Mouse (Mus musculus) gastrocnemius, postnatal 14 days (tissue): ENCODE results near the gene F11r. TPM values are rescaled to one million over a fixed set of nuclear protein-coding genes. Genes with fewer than 3 reads are reported as not detected.

Source experiments
- DNase-seq: peaks from one replicate; pipeline ENCODE4 v3.0.0; 2021; ENCODE audit warnings: mixed read lengths
- intact Hi-C: fragments of 180-260 bp; cut with DNase I; formaldehyde crosslinking; loops from one replicate; pipeline ENCODE4 v1.15.1; 2025; ENCODE audit warnings: low total_unique reads
- long read RNA-seq, 2 experiments: library from polyadenylated mRNA; stranded (forward); transcript quantifications; one replicate each; pipeline ENCODE4 v2.0.0; 2021
- total RNA-seq, 2 experiments: library from RNA; stranded (reverse); gene quantifications; 2 replicates each; pipeline ENCODE4 v1.2.3; 2021

F11r gene
- 10 to 100 TPM; 10.8 to 12.6 TPM for total RNA-seq
- long read RNA-seq, experiment 1: 0 reads
- long read RNA-seq, experiment 2, partial matches to known transcripts: 0 of 2 reads
- long read RNA-seq, experiment 2, other reads (novel, unspliced or antisense): 2 of 2 reads

- intact Hi-C loops: no loop called here
- DNase-seq: peak; percentile 67
Measured at GRCm38 (mm10) chr1:171437264-171438013, at the start of gene F11r. TSS of gene F11r (plus strand) at chr1:171437535.

DNA sequence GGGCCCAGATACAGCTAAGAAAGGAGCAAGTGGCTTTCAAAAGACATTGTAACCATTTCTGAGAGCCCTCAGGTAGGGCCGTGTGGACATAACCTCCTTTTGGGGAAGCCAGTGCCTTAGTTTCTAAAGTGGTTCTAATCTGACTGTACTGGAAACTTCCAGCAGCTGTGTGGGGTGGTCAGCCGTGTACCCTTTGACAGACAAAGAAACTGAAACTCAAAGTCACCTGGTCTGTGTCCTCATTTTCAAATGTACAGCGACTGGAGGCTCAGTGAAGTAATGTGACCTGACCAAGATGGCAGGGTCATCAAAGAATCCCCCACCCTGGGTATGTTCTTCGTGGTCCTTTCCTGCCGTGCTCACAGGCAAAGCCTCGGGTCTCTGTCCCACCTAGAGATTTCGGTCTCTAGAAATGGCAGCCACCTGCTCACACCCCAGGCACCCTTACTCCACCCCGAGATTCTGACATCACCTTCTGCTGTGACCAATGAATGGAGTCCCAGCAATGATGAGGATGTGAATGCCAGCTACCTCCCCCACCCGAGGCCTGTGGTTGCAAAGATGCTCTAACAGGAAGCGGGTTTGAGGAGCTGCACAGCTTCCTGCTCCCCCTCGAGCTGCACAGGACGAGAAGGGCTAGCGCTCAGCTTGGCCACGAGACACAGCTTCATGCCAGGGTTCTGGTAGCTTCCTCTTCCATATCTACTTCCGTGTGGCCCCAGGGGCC is 48.8 kb upstream of the F11r start, which contains the start of gene Arhgap30:
Arhgap30 (plus strand) TSS at position 579 of the 727 bp plus-strand sequence.
- DNase-seq: peak; percentile 27
- intact Hi-C loops: loop anchor here (10.0 kb wide), 1 partner anchor 176 kb away; no protein-coding TSS in a partner anchor

- no peak for DNase-seq
- intact Hi-C loops: no loop called here
Measured at GRCm38 (mm10) chr1:171390101-171390500, 47.2 kb upstream of the F11r start.

GRCm38 (mm10) chr1:171401821-171402220 is 35.5 kb upstream of the F11r start:
- no peak for DNase-seq
- intact Hi-C loops: no loop called here

DNA sequence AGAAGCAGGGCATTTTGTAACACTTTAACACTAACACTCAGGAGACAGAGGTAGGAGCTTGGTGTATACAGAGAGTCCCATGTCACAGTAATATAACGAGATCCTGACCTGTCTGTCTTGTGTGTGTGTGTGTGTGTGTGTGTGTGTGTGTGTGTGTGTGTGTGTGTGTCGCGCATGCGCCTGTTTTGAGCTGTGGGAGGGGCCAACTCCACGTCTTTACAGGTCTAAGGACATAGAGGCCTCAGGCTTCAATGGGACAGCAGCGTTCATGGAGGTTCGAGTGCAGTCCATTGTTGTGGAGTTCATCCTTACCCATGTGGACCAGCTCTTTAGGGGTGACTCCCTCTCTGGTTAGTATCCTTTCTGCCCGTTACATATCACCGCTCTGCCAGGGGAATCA is 34.3 kb upstream of the F11r start:
- DNase-seq: no peak
- intact Hi-C loops: no loop called here

GRCm38 (mm10) chr1:171407263-171407662 is 30.1 kb upstream of the F11r start:
- intact Hi-C loops: no loop called here
- DNase-seq: no peak

GRCm38 (mm10) chr1:171410231-171410630 is 27.1 kb upstream of the F11r start:
- intact Hi-C loops: no loop called here
- no peak for DNase-seq

- intact Hi-C loops: no loop called here
- peak; percentile 95 for DNase-seq
Measured at GRCm38 (mm10) chr1:171410947-171411484, 26.3 kb upstream of the F11r start, which contains the start of gene Usf1. TSS of gene Usf1 (plus strand) at chr1:171411313.

GRCm38 (mm10) chr1:171411492-171411941 is 25.8 kb upstream of the F11r start:
- intact Hi-C loops: no loop called here
- no peak for DNase-seq

- intact Hi-C loops: no loop called here
- no peak for DNase-seq
Measured at GRCm38 (mm10) chr1:171412001-171412441, 25.3 kb upstream of the F11r start.

- intact Hi-C loops: no loop called here
- DNase-seq: no peak
Measured at GRCm38 (mm10) chr1:171412446-171412845, 24.9 kb upstream of the F11r start.

DNA sequence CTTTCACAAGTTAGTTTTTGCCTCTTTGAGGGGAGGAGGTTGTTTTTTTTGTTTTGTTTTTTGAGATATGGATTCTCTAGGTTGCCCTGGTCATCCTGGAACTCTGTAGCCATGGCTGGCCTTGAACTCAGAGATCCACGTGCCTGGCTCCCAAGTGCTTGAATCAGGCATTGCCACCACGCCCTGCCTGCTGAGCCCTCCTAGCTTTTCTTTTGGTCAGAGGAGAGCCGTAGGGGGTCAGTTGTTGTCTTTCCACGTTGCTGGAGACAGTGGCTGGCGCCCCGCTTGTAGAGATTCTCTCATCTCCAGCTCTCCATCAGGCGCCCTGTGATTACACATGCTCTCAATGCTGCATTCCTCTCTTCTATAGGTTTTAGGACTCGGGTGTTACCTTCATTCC is 23.7 kb upstream of the F11r start:
- no peak for DNase-seq
- intact Hi-C loops: no loop called here

DNA sequence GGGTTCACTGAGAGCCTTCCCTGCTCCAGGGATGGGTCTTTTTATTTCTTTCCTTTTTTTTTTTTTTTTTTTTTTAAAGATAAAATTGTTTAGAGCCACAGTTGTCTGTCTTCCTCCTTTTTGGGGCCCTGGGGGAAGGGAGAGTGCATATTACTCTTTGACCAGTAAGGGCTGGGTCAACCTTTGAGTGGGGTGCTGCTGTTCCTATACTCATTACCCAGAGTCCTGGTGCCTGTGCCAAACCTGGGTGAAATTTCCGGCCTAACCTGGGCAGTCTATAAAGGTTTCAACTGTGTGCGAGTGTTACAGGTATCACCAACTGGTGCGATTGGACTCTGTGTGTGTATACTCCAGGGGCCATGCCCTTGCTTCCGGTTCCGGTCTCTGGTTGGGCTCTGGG is 18.7 kb upstream of the F11r start, which contains the start of gene Tstd1:
Tstd1 (plus strand) TSS at position 213 of the 400 bp plus-strand sequence.
- no peak for DNase-seq
- intact Hi-C loops: no loop called here

DNA sequence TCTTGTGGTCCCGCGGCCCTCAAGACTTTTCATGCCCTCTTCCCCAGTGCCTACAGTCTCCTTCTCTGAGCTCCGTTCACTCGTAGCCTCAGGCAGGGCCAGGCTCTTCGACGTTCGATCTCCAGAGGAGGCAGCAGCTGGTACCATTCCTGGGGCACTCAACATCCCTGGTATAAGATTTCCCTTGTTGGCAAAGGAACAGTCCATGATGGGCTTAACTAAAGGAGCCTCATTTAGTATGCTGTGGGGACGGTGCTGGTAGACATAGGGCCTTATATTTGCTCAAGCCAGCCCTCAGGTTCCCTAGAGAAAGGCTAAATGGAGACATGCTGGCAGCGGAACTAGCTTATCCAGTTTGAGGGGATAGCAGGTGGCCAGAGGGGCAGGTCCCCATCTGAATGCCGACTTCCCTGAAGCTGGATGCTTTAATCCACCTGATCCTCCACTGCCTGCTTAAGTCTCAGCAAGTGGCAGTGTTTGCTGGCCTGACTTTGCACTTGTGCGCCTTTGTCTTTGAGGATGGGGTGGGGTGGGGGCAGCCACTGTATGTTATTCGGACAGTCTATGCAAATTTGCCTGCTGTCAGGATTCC is 17.9 kb upstream of the F11r start:
- no peak for DNase-seq
- intact Hi-C loops: no loop called here

DNA sequence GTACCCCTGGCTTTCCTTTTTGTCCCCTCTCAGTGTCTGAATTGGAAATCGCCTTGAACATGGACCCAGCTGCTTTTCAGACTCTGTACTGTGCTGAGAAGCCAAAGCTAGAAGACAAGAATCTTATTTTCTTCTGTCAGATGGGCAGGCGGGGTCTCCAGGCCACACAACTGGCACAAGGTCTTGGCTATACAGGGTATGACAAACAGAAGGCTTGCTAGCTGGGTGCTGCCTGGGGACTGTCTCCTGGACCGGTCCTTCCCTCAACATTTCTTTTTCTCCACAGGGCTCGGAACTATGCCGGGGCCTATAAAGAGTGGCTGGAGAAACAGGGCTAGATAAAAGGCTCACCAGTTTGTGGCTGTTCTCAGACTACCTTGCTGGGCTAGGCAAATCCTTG is 17.4 kb upstream of the F11r start:
- intact Hi-C loops: no loop called here
- DNase-seq: no peak

GRCm38 (mm10) chr1:171422504-171423095 is 14.7 kb upstream of the F11r start:
- DNase-seq: no peak
- intact Hi-C loops: no loop called here

- intact Hi-C loops: no loop called here
Measured at GRCm38 (mm10) chr1:171424638-171425037, 12.7 kb upstream of the F11r start.

GRCm38 (mm10) chr1:171425126-171425525 is 12.2 kb upstream of the F11r start:
- no peak for DNase-seq

More at GRCm38 (mm10) chr1:171424638-171425037, 12.7 kb upstream of the F11r start:
- DNase-seq: no peak

GRCm38 (mm10) chr1:171432158-171432557 is 5.2 kb upstream of the F11r start:
- intact Hi-C loops: no loop called here

More at GRCm38 (mm10) chr1:171425126-171425525, 12.2 kb upstream of the F11r start:
- intact Hi-C loops: no loop called here

More at GRCm38 (mm10) chr1:171432158-171432557, 5.2 kb upstream of the F11r start:
- DNase-seq: no peak
